ENCODE assay signal across 21 mouse cellular contexts in genomic region chr3:121903695-121904094, GRCm38 (mm10). TPM values are rescaled to one million over a fixed set of nuclear protein-coding genes. Genes with fewer than 3 reads are reported as not detected.
DNase-seq lines count a peak whose midpoint lies in the region; ATAC-seq and TF ChIP-seq lines count a peak whose summit lies in the region.
"Had no signal": no experiment of that assay in that cellular context is flagged by ENCODE, and none has a peak within 500 bp of the region (broad histone marks: within the 10 kb centered on the region; RNA-seq: fewer than 3 reads in every experiment).

No protein-coding gene starts in this region.

- no peak overlapping the region for H3K4me2 ChIP-seq in lung, embryonic 14.5 days
- H3K4me2 ChIP-seq in kidney, postnatal 0 days (ENCODE audit: low read length), result peak overlapping the region; percentile 39
- H3K4me2 ChIP-seq in midbrain, embryonic 11.5 days, result no peak overlapping the region
- H3K4me2 ChIP-seq: forebrain, embryonic 12.5 days; stomach, embryonic 15.5 days had no signal

- no peak for ATAC-seq in lung, embryonic 14.5 days (ENCODE audit: insufficient read depth)
- no peak for ATAC-seq in kidney, postnatal 0 days (replicated peaks; ENCODE audit: low FRiP score, low read depth)
- ATAC-seq in midbrain, embryonic 11.5 days (ENCODE audit: low FRiP score), result no peak
- ATAC-seq: hindbrain, embryonic 16.5 days; intestine, embryonic 16.5 days had no signal

- no peak overlapping the region for H3K9ac ChIP-seq in lung, embryonic 14.5 days
- H3K9ac ChIP-seq in kidney, postnatal 0 days (ENCODE audit: low read depth, low read length), result no peak overlapping the region; the same call in 1 of the 2 replicates
- H3K9ac ChIP-seq in midbrain, embryonic 11.5 days (ENCODE audit: low read length), result no peak overlapping the region
- H3K9ac ChIP-seq: forebrain, embryonic 12.5 days; stomach, embryonic 15.5 days had no signal

- H3K9me3 ChIP-seq in heart, embryonic 10.5 days, result no peaks in the 10 kb centered on the region
- no peaks in the 10 kb centered on the region for H3K9me3 ChIP-seq in lung, embryonic 14.5 days (ENCODE audit: low read depth, low read length)
- H3K9me3 ChIP-seq in kidney, postnatal 0 days (replicated peaks; ENCODE audit: low read length), result no peaks in the 10 kb centered on the region
- no peaks in the 10 kb centered on the region for H3K9me3 ChIP-seq in midbrain, embryonic 11.5 days (ENCODE audit: control insufficient read depth, low read length)
- H3K9me3 ChIP-seq: forebrain, embryonic 12.5 days; stomach, embryonic 15.5 days had no signal

- no peaks in the 10 kb centered on the region for H3K27me3 ChIP-seq in heart, embryonic 10.5 days (ENCODE audit: insufficient read depth, poor library complexity, severe bottlenecking)
- H3K27me3 ChIP-seq in lung, embryonic 14.5 days (ENCODE audit: insufficient read depth, low read length), result no peaks in the 10 kb centered on the region
- H3K27me3 ChIP-seq in kidney, postnatal 0 days (ENCODE audit: insufficient read depth, low read length), result no peaks in the 10 kb centered on the region
- H3K27me3 ChIP-seq in midbrain, embryonic 11.5 days (ENCODE audit: control insufficient read depth, insufficient read depth, low read length), result no peaks in the 10 kb centered on the region
- H3K27me3 ChIP-seq: forebrain, embryonic 12.5 days; stomach, embryonic 15.5 days had no signal

- no peak for TF ChIP-seq CTCF in lung, embryonic 14.5 days (IDR thresholded peaks at IDR 0.05; ENCODE audit: low read depth)
- TF ChIP-seq CTCF in kidney, postnatal 0 days (IDR thresholded peaks at IDR 0.05; ENCODE audit: low read depth), result no peak

- peaks cover 48% of the 10 kb centered on the region for H3K4me1 ChIP-seq in heart, embryonic 10.5 days
- H3K4me1 ChIP-seq in lung, embryonic 14.5 days (ENCODE audit: insufficient read depth), result peaks cover 16% of the 10 kb centered on the region; the same call in 1 of the 2 replicates
- H3K4me1 ChIP-seq in kidney, postnatal 0 days (replicated peaks; ENCODE audit: insufficient read depth, low read length), result peaks cover 10% of the 10 kb centered on the region
- no peaks in the 10 kb centered on the region for H3K4me1 ChIP-seq in midbrain, embryonic 11.5 days (ENCODE audit: control insufficient read depth, insufficient read depth, low read length)
- H3K4me1 ChIP-seq: forebrain, embryonic 12.5 days had no signal

- H3K36me3 ChIP-seq in heart, embryonic 10.5 days, result no peaks in the 10 kb centered on the region
- no peaks in the 10 kb centered on the region for H3K36me3 ChIP-seq in lung, embryonic 14.5 days (ENCODE audit: insufficient read depth)
- H3K36me3 ChIP-seq in kidney, postnatal 0 days (ENCODE audit: insufficient read depth, low read length), result no peaks in the 10 kb centered on the region
- H3K36me3 ChIP-seq in midbrain, embryonic 11.5 days (ENCODE audit: control insufficient read depth, insufficient read depth, low read length), result no peaks in the 10 kb centered on the region
- H3K36me3 ChIP-seq: forebrain, embryonic 12.5 days; stomach, embryonic 15.5 days had no signal

- no peak for DNase-seq in heart, embryonic 10.5 days (ENCODE audit: low spot score)
- DNase-seq in heart, adult 8-10 months (ENCODE audit: low spot score), result no peak
- DNase-seq in lung, embryonic 14.5 days, result peak; percentile 24
- no peak for DNase-seq in lung, adult 18-20 months
- no peak for DNase-seq in kidney, postnatal 0 days (ENCODE audit: low spot score)
- no peak for DNase-seq in spleen, postnatal 10 days (ENCODE audit: low spot score in 2 of 2)
- DNase-seq in right cerebral cortex, postnatal 4 days, result no peak
- no peak for DNase-seq in midbrain, embryonic 11.5 days (ENCODE audit: low spot score, missing footprints)
- DNase-seq: adrenal gland, adult 2 months; cerebellum, postnatal 10 days; gastrocnemius, postnatal 25 days; heart, adult 2 months; lung, postnatal 14 days; midbrain, embryonic 14.5 days; right cerebral cortex, postnatal 14 days; thymus, adult 18-20 months had no signal

- WGBS in heart, embryonic 10.5 days, result 66% methylated on average over 8 of the region's 8 CpGs
- 62% methylated on average over 8 of the region's 8 CpGs for WGBS in lung, embryonic 14.5 days
- 58% methylated on average over 8 of the region's 8 CpGs for WGBS in kidney, postnatal 0 days
- WGBS in midbrain, embryonic 11.5 days, result 75% methylated on average over 8 of the region's 8 CpGs

- no peak overlapping the region for H3K4me3 ChIP-seq in heart, embryonic 10.5 days
- H3K4me3 ChIP-seq in lung, embryonic 14.5 days (ENCODE audit: low read depth, low read length), result no peak overlapping the region
- H3K4me3 ChIP-seq in kidney, postnatal 0 days (replicated peaks; ENCODE audit: low read depth, low read length), result no peak overlapping the region
- no peak overlapping the region for H3K4me3 ChIP-seq in midbrain, embryonic 11.5 days (ENCODE audit: low read depth, low read length)
- H3K4me3 ChIP-seq: forebrain, embryonic 12.5 days; heart, adult 2 months; myocyte; stomach, embryonic 15.5 days had no signal

- H3K27ac ChIP-seq in heart, embryonic 10.5 days, result 0 out of 2 replicates have a peak overlapping the region, but pooled peaks have one; percentile 36
- H3K27ac ChIP-seq in lung, embryonic 14.5 days (ENCODE audit: low read depth), result no peak overlapping the region
- peak overlapping the region; percentile 71 for H3K27ac ChIP-seq in kidney, postnatal 0 days
- H3K27ac ChIP-seq in midbrain, embryonic 11.5 days (ENCODE audit: low read depth, low read length), result no peak overlapping the region
- H3K27ac ChIP-seq: forebrain, embryonic 12.5 days; heart, adult 2 months; stomach, embryonic 15.5 days had no signal

RNA-seq across cellular contexts. Expression of gene Arhgap29, which starts 48.6 kb away (rescaled TPM):
- 68.3 and 92.7 TPM in 2 replicates for polyA plus RNA-seq in heart, embryonic 10.5 days (2016; fragmentation: Nextera tagmentation; extraction: Ambion mirVana)
- 10 to 100 TPM; 33.4 to 38.6 (median 37.2) TPM for total RNA-seq in heart, adult 8-10 months (2022)
- polyA plus RNA-seq in lung, embryonic 14.5 days (2014; fragmentation: Nextera tagmentation; extraction: Ambion mirVana), result 66.2 and 71.3 TPM in 2 replicates
- polyA plus RNA-seq in kidney, postnatal 0 days (2015; fragmentation: Nextera tagmentation; extraction: Ambion mirVana), result 36.2 and 38.5 TPM in 2 replicates
- polyA plus RNA-seq in midbrain, embryonic 11.5 days (2014; fragmentation: Nextera tagmentation; extraction: Ambion mirVana), result 36.7 and 40.6 TPM in 2 replicates

Comparison
In these comparisons a context has a peak if more than half of its experiments do, and no peak if none do; other contexts are left out.
1. H3K27ac ChIP-seq: peak in heart, embryonic 10.5 days (single experiment) and kidney, postnatal 0 days (single experiment); none in lung, embryonic 14.5 days (single experiment) and midbrain, embryonic 11.5 days (single experiment).